In the genomic region with DNA sequence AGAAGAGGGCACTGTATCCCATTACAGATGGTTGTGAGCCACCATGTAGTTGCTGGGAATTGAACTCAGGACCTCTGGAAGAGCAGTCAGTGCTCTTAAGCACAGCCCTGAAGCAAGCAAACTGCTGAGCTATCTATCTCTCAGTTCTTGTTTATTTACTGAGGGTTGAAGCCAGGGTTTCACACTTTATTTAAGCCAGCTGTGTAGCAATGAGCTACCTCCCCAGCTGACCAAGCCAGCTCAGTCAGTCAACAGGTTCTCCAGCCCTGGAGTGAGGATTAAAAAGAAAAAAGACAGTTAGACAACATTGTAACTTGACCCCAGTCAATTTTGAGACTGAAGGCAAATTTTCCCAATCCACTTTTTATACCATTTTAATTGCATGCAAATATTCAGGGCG, we compare ENCODE assay signal across 22 mouse cellular contexts. TPM values are rescaled to one million over a fixed set of nuclear protein-coding genes. Genes with fewer than 3 reads are reported as not detected.
DNase-seq lines count a peak whose midpoint lies in the region; ATAC-seq and TF ChIP-seq lines count a peak whose summit lies in the region.
"Had no signal": no experiment of that assay in that cellular context is flagged by ENCODE, and none has a peak within 500 bp of the region (broad histone marks: within the 10 kb centered on the region; RNA-seq: fewer than 3 reads in every experiment).

No protein-coding gene starts in this region.

- H3K9ac ChIP-seq in liver, adult 2 months (ENCODE audit: low read depth, low read length), result no peak overlapping the region
- H3K9ac ChIP-seq in liver, embryonic 11.5 days (ENCODE audit: low read depth, low read length), result no peak overlapping the region
- no peak overlapping the region for H3K9ac ChIP-seq in kidney, embryonic 14.5 days (ENCODE audit: low read depth, low read length)
- H3K9ac ChIP-seq: embryonic facial prominence, embryonic 12.5 days; forebrain, embryonic 12.5 days; heart, embryonic 13.5 days; hindbrain, embryonic 15.5 days had no signal

- TF ChIP-seq CTCF in liver, adult 2 months (IDR thresholded peaks at IDR 0.05; ENCODE audit: low read depth, low read length), result no peak

- peak; percentile 19 for DNase-seq in cerebellum, adult 9-10 months
- DNase-seq in cerebellum, postnatal 25 days, result no peak
- peak; percentile 87 for DNase-seq in liver, adult 2 months (ENCODE audit: extremely low read depth, low read depth, low spot score)
- DNase-seq in liver, embryonic 11.5 days (ENCODE audit: low spot score), result no peak
- peak; percentile 64 for DNase-seq in NIH3T3 (ENCODE audit: low read depth)
- DNase-seq in gonadal fat pad, adult 2 months (ENCODE audit: low read depth), result peak; percentile 61
- no peak for DNase-seq in thymus, adult 18-20 months
- DNase-seq: adrenal gland, postnatal 14 days; B cell, adult 2 months; cerebellum, adult 18-20 months; cerebellum, postnatal 10 days; gastrocnemius, postnatal 10 days; heart, postnatal 36 days had no signal

- H3K4me2 ChIP-seq in liver, embryonic 11.5 days, result no peak overlapping the region
- no peak overlapping the region for H3K4me2 ChIP-seq in kidney, embryonic 14.5 days (replicated peaks; ENCODE audit: low read depth, low read length)
- H3K4me2 ChIP-seq: embryonic facial prominence, embryonic 12.5 days; forebrain, embryonic 12.5 days; heart, embryonic 13.5 days; hindbrain, embryonic 15.5 days had no signal

- H3K36me3 ChIP-seq in liver, adult 2 months (ENCODE audit: control insufficient read depth, insufficient read depth, low read length), result no peaks in the 10 kb centered on the region
- no peaks in the 10 kb centered on the region for H3K36me3 ChIP-seq in liver, embryonic 11.5 days (ENCODE audit: control insufficient read depth, insufficient read depth, low read length)
- H3K36me3 ChIP-seq in kidney, embryonic 14.5 days (ENCODE audit: control insufficient read depth, insufficient read depth, low read length), result no peaks in the 10 kb centered on the region
- H3K36me3 ChIP-seq: embryonic facial prominence, embryonic 12.5 days; forebrain, embryonic 12.5 days; G1E; heart, embryonic 13.5 days; hindbrain, embryonic 15.5 days had no signal

- no peaks in the 10 kb centered on the region for H3K9me3 ChIP-seq in liver, embryonic 11.5 days (ENCODE audit: control insufficient read depth, low read length)
- H3K9me3 ChIP-seq in kidney, embryonic 14.5 days (ENCODE audit: control insufficient read depth, low read length), result no peaks in the 10 kb centered on the region
- H3K9me3 ChIP-seq: embryonic facial prominence, embryonic 12.5 days; forebrain, embryonic 12.5 days; G1E; heart, embryonic 13.5 days; hindbrain, embryonic 15.5 days had no signal

- no peak overlapping the region for H3K27ac ChIP-seq in liver, adult 2 months (replicated peaks; ENCODE audit: insufficient read depth, low read depth, low read length)
- no peak overlapping the region for H3K27ac ChIP-seq in liver, embryonic 11.5 days (ENCODE audit: low read depth, low read length)
- H3K27ac ChIP-seq in kidney, embryonic 14.5 days (ENCODE audit: low read depth, low read length), result no peak overlapping the region
- H3K27ac ChIP-seq: forebrain, embryonic 12.5 days; heart, embryonic 13.5 days; hindbrain, embryonic 15.5 days had no signal

- TF ChIP-seq POLR2A in liver, adult 2 months (IDR thresholded peaks at IDR 0.05; ENCODE audit: extremely low read depth, insufficient read depth, low read length), result no peak

- H3K79me2 ChIP-seq in liver, adult 2 months (ENCODE audit: control insufficient read depth, insufficient read depth, low read length), result no peaks in the 10 kb centered on the region

- peaks cover 14% of the 10 kb centered on the region for H3K4me1 ChIP-seq in liver, adult 2 months (ENCODE audit: control insufficient read depth, insufficient read depth, low read length)
- no peaks in the 10 kb centered on the region for H3K4me1 ChIP-seq in liver, embryonic 11.5 days (replicated peaks; ENCODE audit: control insufficient read depth, insufficient read depth, low read length)
- H3K4me1 ChIP-seq in kidney, embryonic 14.5 days (ENCODE audit: control insufficient read depth, insufficient read depth, low read length), result peaks cover 10% of the 10 kb centered on the region

- WGBS in liver, adult 2 months, result 65% methylated on average over 1 of the region's 1 CpGs
- WGBS in liver, embryonic 11.5 days, result 71% methylated on average over 1 of the region's 1 CpGs
- 78% methylated on average over 1 of the region's 1 CpGs for WGBS in kidney, embryonic 14.5 days

- H3K4me3 ChIP-seq in liver, adult 2 months (ENCODE audit: insufficient read depth, low read depth, low read length), result no peak overlapping the region
- H3K4me3 ChIP-seq in liver, embryonic 11.5 days (ENCODE audit: low read depth, low read length), result no peak overlapping the region
- no peak overlapping the region for H3K4me3 ChIP-seq in kidney, embryonic 14.5 days (ENCODE audit: low read length)
- H3K4me3 ChIP-seq: embryonic facial prominence, embryonic 12.5 days; forebrain, embryonic 12.5 days; heart, embryonic 13.5 days; hindbrain, embryonic 15.5 days had no signal

- no peak for ATAC-seq in liver, embryonic 11.5 days (replicated peaks; ENCODE audit: low FRiP score)
- no peak for ATAC-seq in kidney, embryonic 14.5 days (ENCODE audit: low FRiP score, low TSS enrichment)
- ATAC-seq: CD4-positive, CD25-positive, alpha-beta regulatory T cell, adult 4 months; forebrain, embryonic 16.5 days had no signal

- H3K27me3 ChIP-seq in liver, adult 2 months (ENCODE audit: control insufficient read depth, insufficient read depth, low read length), result no peaks in the 10 kb centered on the region
- H3K27me3 ChIP-seq in liver, embryonic 11.5 days (replicated peaks; ENCODE audit: control insufficient read depth, insufficient read depth, low read length), result no peaks in the 10 kb centered on the region
- no peaks in the 10 kb centered on the region for H3K27me3 ChIP-seq in kidney, embryonic 14.5 days (ENCODE audit: control insufficient read depth, insufficient read depth, low read length)
- H3K27me3 ChIP-seq: forebrain, embryonic 12.5 days; hindbrain, embryonic 15.5 days had no signal

RNA-seq across cellular contexts. Expression of gene Plekha4, which starts 9.5 kb away (rescaled TPM):
- 0.55 and 0.60 TPM in 2 replicates for total RNA-seq in liver, adult 2 months (2014; rRNA removed)
- 1.00 and 1.8 TPM in 2 replicates for polyA plus RNA-seq in liver, adult 2 months (2012; rRNA removed)
- 0.64 and 0.89 TPM in 2 replicates for polyA plus RNA-seq in liver, embryonic 11.5 days (2014; fragmentation: Nextera tagmentation; extraction: Ambion mirVana)
- polyA plus RNA-seq in gonadal fat pad, adult 2 months (2012; rRNA removed), result 13.5 and 13.9 TPM in 2 replicates
- polyA plus RNA-seq in kidney, embryonic 14.5 days (2014; fragmentation: Nextera tagmentation; extraction: Ambion mirVana), result 4.7 and 5.1 TPM in 2 replicates
- total RNA-seq: common myeloid progenitor, adult 5-6 weeks had no signal

RNA-seq across cellular contexts. Expression of gene Ppp1r15a, which starts 9.6 kb away (rescaled TPM):
- total RNA-seq in liver, adult 2 months (2014; rRNA removed), result 4.3 and 4.4 TPM in 2 replicates
- polyA plus RNA-seq in liver, adult 2 months (2012; rRNA removed), result 10.8 and 14.9 TPM in 2 replicates
- 61.6 and 62.0 TPM in 2 replicates for polyA plus RNA-seq in liver, embryonic 11.5 days (2014; fragmentation: Nextera tagmentation; extraction: Ambion mirVana)
- polyA plus RNA-seq in gonadal fat pad, adult 2 months (2012; rRNA removed), result 19.6 and 24.0 TPM in 2 replicates
- polyA plus RNA-seq in kidney, embryonic 14.5 days (2014; fragmentation: Nextera tagmentation; extraction: Ambion mirVana), result 13.4 and 15.7 TPM in 2 replicates

RNA-seq across cellular contexts. Expression of gene Hsd17b14, which starts 19.0 kb away (rescaled TPM):
- total RNA-seq in liver, adult 2 months (2014; rRNA removed), result not detected in 2 replicates
- not detected in 2 replicates for polyA plus RNA-seq in liver, adult 2 months (2012; rRNA removed)
- 2.8 and 5.4 TPM in 2 replicates for polyA plus RNA-seq in liver, embryonic 11.5 days (2014; fragmentation: Nextera tagmentation; extraction: Ambion mirVana)
- 2.6 and 6.3 TPM in 2 replicates for polyA plus RNA-seq in gonadal fat pad, adult 2 months (2012; rRNA removed)
- polyA plus RNA-seq in kidney, embryonic 14.5 days (2014; fragmentation: Nextera tagmentation; extraction: Ambion mirVana), result 12.8 and 13.5 TPM in 2 replicates
- total RNA-seq: common myeloid progenitor, adult 5-6 weeks had no signal
- polyA plus RNA-seq: forebrain, embryonic 16.5 days had no signal

RNA-seq across cellular contexts. Expression of gene Nucb1, which starts 25.5 kb away (rescaled TPM):
- total RNA-seq in liver, adult 2 months (2014; rRNA removed), result 68.1 and 84.8 TPM in 2 replicates
- 307 and 310 TPM in 2 replicates for polyA plus RNA-seq in liver, adult 2 months (2012; rRNA removed)
- 149 and 153 TPM in 2 replicates for polyA plus RNA-seq in liver, embryonic 11.5 days (2014; fragmentation: Nextera tagmentation; extraction: Ambion mirVana)
- polyA plus RNA-seq in gonadal fat pad, adult 2 months (2012; rRNA removed), result 540 and 702 TPM in 2 replicates
- 141 and 190 TPM in 2 replicates for polyA plus RNA-seq in kidney, embryonic 14.5 days (2014; fragmentation: Nextera tagmentation; extraction: Ambion mirVana)

RNA-seq across cellular contexts. Expression of gene Bcat2, which starts 34.3 kb away (rescaled TPM):
- total RNA-seq in liver, adult 2 months (2014; rRNA removed), result 14.7 and 18.1 TPM in 2 replicates
- polyA plus RNA-seq in liver, adult 2 months (2012; rRNA removed), result 41.0 and 54.5 TPM in 2 replicates
- polyA plus RNA-seq in liver, embryonic 11.5 days (2014; fragmentation: Nextera tagmentation; extraction: Ambion mirVana), result 84.7 and 90.1 TPM in 2 replicates
- 111 and 127 TPM in 2 replicates for polyA plus RNA-seq in gonadal fat pad, adult 2 months (2012; rRNA removed)
- polyA plus RNA-seq in kidney, embryonic 14.5 days (2014; fragmentation: Nextera tagmentation; extraction: Ambion mirVana), result 61.1 and 73.7 TPM in 2 replicates

Comparison
In these comparisons a context has a peak if more than half of its experiments do, and no peak if none do; other contexts are left out.
1. DNase-seq: peak in cerebellum, adult 9-10 months (single experiment), liver, adult 2 months (single experiment), NIH3T3 (single experiment) and gonadal fat pad, adult 2 months (single experiment); none in cerebellum, postnatal 25 days (0 of 2), liver, embryonic 11.5 days (single experiment) and thymus, adult 18-20 months (0 of 2).